Mouse (Mus musculus) erythroid progenitor cell, adult 5-6 weeks (primary cell): ENCODE data around the gene Lgmn. TPM values are rescaled to one million over a fixed set of nuclear protein-coding genes. Genes with fewer than 3 reads are reported as not detected.
A peak's percentile ranks its signal among the peaks of the same experiment; 100 is the strongest.

ENCODE experiments used
- ATAC-seq: replicated peaks from 2 replicates; pipeline ENCODE4 v1.8.0; 2016; ENCODE audit warnings: moderate number of reproducible peaks, mild to moderate bottlenecking, moderate TSS enrichment, inconsistent platforms; ENCODE audit not compliant: poor library complexity, low FRiP score, severe bottlenecking
- total RNA-seq, 2 experiments: library from RNA; stranded (forward) in 1 of 2; stranded (reverse) in 1 of 2; fragments of 150-400 nt in 1 of 2; fragments of 186-747, 209-891 nt in 1 of 2; gene quantifications; 2 replicates each; pipeline versions ENCODE4 v1.2.3 to v1.2.4; 2015 to 2017; ENCODE audit warnings: low replicate concordance in 2 of 2

The Lgmn gene
- total RNA-seq, 2 experiments from 2014 or later = 13.1 to 16.3 TPM

DNA sequence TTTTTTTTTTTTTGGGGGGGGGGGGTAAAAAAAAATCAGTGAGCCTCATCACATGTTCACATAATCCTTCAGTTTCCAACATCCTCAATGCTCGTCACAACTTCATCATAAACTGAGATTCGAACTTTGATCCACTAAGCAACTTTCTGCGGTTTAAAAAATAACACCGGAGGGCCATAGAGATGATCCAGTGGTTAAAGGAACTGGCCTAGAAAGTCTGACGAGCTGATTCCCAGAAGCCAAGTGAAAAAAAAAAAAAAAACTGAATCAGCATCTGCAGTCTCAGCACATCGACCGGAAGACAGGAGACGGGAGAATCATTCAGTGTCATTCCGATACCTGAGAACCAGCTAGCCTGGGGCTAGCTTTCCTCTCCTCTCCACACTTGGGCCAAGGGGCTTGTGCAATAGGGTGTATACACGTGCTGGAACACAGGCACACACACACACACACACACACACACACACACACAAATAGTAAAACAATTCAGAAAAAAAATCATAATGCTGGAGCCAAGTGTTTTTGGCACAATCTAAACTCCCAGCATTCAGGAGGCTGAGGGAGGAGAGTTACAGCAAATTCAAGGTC, 2.6 kb downstream of the Lgmn start:
- ATAC-seq = no peak

DNA sequence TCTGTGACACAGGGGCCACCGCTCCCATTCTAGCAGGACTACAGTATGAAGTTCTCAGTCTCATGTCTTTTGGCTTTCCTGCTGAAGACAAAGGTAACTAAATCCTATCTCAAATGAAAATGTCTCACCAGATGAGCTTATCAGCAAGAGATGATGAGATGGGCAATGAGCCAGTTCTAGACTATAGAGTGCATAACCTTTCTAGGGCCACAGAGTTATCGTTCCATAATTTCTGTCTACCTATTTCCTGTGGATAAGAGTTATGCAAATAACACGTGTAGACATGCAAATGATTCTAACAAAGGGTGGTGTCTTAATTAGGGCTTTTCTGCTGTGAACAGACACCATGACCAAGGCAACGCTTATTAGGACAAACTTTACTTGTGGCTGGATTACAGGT, 5.5 kb downstream of the Lgmn start:
- no peak for ATAC-seq

DNA sequence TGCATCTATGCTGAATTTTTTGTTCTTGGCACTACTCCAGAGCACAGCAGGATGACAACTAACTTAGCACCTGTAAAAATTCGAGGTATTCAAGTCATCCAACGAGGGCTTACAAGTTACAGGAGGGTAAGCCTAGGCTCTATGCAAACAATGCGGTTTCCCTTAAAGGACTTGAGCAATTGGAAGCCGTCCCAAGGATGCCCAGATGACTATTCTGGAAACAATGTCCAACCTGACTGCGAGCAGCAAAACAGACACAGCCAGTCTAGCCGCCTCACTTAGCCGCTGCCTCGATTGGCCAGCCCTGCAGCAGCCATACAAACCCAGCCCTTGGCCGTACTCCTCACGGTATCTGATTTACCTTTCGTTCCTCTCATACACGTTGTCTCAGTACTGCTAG, 7.4 kb downstream of the Lgmn start:
- ATAC-seq = no peak

DNA sequence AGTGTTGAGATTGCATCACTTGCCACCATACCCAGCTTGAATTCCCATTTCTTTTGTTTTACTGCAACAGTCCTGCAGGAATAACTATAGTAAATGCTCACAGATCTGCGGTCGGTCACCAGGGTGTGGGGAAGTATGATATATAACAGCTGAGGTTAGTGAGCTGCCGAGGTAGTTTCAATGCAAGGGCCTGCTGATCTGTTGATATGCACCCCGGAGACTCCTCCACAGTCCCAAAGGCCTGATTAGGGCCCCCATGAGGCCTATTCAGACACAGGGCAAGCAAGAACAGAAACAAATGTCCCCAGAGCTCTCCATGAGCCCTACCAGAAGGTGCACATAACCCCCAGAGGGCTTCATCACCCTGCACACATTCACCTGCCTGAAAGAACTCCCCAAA, 9.4 kb downstream of the Lgmn start:
- no peak for ATAC-seq

DNA sequence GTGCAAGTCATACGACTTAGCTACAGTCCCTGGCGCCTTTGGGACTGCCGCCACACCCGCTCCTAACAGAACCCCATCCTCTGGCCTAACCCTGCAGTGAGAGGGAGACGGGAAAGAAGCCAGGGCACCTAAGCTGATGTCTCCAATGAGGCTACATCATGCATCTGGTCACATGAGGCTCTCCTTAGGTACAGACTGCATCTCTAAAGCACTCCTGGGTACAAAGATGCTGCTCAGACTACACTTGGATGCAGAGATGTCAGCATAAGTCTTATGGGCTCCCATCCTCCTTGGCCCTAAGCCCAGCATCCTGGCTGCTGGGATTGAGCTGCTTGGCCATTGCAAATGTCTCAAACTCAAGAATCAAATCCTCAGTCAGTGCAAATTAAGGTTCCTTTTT, 10.0 kb downstream of the Lgmn start:
- no peak for ATAC-seq

DNA sequence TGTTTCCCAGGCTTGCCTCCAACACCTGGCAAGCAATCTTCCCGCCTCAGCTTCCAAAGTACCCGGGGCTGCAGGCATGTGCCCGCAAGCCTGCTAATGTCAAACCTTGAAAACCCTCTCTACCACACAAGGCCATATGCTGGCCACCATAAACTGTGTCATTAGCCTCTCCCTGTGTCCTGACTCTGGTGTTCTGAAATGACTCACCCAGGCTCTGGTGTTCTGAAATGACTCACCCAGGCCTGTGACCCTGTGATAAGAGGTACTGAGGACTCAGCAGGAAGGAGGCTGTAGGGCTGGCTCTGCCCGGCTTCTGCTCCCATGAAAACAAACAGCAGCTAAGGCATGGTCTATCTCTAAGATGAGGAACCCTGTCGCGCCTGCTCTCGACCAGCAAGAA, 13.3 kb downstream of the Lgmn start:
- peak; percentile 99 for ATAC-seq

DNA sequence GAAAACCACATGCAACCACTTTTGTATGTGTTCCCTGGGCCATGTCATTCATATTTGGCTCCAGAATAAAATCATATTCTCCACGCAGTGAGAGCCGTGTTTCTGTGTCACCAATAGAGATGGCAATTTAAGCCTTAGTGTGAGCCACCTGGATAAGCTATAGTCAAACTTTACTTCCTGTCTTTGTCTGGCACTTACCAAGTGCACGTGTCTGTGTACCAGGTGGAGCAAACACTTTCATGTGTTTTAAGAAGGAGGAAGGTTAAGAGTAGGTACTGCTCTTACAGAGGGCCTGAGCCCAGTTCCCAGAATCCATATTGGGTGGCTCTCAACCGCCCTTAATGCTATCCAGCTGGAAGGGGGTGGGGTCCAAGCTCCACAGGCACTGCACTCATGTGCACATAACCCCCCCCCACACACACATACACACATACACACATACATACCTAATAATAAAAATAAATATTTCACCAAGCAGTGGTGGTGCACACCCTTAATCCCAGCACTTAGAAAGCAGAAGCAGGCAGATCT, 14.5 kb downstream of the Lgmn start:
- ATAC-seq = no peak

DNA sequence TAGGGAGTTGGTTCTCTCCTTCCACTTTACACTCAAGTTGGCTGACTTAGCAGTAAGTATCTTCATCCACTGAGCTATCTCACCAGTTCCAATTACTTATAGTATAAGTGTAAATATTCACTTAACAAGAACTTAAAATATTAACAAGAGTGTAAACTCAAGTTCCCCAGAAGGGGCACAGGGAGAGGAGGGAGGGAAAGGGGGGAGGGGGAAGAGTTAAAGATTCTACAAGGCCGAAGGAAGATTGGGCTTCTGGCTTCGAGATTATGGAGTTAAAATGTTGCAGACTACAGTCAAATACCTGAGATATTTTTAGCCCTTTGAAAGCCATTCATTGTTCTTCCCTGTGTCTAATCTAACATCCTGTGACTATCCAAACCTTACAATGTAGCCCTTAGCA, 15.2 kb downstream of the Lgmn start:
- ATAC-seq = no peak

DNA sequence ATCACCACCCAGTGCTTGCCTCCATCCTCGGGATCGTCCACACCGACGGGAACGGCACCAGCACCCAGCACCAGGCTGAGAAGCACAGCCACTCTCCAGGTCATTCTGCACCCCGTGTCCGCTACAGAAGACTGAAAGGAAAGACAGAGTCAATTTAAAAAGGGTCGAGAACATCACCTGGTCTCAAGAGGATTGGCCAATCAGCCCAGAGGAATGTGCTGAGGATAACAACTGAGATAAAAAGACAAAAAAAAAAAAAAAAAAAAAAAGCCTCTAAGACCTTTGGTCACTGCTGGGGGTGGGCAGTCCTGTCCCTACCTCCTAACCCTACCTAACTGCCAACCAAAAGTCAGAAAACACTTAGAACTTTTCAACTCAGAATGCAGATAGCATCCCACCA, 16.0 kb downstream of the Lgmn start:
- ATAC-seq = no peak

DNA sequence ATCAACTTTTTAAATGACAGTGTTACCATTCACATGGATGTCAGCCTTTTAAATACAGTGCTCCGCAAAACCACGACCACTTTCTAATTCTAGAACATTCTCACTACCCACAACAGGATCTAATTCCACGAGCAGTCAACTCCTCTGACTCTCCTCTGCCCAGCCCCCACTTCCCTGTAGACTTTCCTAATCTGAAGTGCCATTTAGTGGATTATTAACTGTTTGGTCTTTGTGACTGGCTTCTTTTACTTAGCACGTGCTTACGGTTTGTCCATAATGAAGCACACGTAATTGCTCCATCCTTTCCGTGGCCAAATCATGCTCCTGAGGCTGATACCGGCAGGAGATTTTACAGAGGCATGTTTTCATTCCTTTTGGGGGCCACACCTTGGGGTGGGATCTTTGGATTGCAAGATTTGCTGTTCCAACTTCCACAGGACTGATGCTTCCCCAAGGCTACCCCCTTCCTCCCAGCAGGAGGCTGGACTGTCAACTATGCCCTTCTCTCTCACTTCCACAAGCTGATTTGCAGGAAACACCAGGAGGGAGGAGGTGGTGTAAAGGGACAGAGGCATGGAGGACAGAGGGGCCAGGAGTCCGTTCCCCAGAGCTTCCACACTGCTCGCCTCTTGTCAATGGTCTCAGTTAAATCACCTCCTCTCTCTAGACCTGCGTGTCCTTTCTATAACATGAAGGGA, 16.8 kb downstream of the Lgmn start:
- ATAC-seq = no peak

DNA sequence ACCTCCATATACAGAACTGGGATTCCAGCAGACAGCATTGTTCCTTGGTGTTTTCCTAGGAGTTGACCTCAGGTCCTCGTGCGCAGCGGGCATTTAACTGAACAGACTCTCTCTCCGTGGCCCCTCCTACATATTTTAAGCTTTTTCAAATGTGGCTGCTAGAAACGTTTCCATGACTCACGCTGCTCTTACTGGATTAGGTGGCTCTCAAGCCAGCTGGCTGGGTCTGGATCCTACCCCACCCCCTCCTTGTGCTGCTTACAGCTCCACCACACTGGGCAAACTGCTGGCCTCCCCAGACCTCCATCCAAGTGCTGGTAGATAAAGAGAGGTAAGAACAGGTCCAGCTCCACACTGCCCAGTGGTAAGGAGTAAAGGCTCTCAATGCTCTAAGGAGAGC, 17.5 kb downstream of the Lgmn start:
- no peak for ATAC-seq

DNA sequence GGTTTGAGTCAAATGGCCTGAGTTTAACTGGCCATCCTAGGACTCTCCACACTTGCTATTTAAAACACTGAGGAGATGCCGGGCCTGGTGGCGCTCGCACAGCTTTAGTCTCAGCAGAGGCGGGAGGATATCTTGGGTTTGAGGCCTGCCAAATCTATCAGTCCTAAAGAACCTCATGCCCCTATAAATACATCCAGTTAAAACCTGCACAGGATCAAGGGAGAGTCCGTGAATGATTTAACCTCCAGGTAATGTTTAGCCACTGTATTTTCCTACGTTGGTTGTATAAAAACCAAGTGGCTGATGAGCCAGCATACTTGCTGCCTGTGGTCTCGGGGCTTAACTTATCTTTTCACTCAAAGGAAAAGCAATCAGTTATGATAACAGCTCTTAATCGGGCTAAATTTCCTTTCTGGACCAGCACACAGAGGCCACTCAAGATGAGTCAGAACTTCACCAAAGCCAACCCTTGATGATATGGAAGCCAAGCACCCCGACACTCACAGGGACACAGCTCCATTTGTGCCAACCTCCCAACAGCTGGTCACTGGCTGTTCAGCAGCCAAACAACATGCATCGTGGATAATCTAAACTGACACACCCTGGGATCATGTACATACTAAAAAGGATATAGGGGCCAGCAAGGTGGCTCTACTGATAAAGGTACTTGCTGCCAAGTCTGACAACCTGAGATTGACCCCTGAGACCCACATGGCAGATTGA, 19.3 kb downstream of the Lgmn start:
- peak; percentile 73 for ATAC-seq

DNA sequence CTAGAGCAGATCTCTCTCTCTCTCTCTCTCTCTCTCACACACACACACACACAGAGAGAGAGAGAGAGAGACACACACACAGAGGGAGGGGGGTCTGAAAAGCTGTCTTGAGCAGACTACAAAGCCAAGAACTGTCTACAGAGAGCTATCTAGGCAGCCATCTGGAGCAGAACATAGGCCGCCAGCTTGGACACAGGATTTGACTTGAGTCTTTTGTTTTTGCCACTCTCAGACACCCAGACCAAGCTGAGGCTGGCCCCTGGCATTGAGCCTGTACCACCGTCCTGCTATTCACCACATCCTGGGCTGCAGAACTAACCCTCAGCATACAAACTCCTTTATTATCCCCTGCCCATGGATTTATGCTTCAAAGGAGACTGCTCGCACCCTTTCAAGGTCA, 20.1 kb downstream of the Lgmn start:
- no peak for ATAC-seq

DNA sequence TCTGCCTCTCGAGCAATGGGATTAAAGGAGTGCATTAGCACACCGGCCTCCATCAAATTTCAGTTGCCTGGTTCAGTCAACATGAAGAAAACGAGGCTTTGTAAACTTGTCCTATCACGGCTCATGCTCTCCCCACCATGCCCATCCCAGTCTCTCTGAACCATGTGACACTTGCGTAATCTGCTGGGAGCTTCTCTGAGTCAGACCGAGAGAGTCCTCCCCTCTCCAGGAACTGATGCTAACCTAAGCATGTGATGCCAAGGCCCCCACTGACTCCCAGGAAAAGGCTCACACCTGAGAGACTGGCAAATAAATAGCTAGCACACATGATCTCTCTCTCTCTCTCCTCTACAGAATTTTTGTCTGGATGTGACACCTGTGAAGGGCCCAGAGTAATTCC, 21.9 kb downstream of the Lgmn start:
- ATAC-seq = no peak

DNA sequence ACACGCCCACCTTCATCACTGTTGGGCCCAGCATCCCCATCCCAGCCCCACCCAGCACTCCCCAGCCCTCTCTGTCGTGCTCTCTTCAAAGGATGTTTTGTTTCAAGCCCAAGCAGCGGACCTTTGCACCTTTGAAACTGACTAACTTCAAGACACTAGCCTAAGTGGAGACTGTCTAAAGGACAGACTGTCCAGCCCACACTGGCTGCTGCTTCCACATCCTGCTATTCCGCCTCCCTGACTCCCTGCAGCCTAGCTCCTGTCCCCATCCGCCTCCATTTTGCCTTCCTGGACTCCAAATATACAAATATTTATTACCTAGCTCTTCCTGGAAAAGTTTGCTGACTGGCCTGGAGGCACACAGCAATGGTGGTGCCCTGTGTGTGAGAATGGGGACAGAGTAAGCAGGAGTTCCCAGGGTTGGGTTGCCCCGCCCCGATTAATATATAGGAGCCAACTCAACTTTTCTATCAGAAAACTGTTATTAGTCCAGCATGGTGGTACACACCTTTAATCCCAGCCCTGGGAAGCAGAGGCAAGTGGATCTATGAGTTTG, 22.6 kb downstream of the Lgmn start:
- ATAC-seq = no peak

DNA sequence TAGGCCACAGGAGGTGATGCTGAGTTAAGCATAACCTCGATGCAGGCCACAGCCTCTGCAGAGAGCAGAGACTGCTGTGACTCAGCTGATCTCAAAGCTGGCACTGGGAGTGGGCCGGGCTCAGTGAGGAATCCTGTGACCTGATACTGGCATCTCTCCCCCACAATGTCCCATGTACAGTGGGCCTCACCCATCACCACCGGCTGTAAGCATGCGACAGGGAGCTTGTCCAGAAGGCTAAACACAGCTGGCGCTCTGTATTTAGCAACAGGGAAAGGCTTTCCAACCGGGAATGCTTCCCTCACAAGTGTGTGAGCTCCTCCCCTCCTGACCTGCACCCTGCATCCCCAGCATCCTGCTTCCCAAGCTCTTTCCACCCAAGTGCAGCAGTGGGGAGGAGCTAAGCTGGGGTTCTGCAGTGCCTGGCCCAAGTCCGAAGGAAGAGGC, 23.2 kb downstream of the Lgmn start:
- no peak for ATAC-seq

DNA sequence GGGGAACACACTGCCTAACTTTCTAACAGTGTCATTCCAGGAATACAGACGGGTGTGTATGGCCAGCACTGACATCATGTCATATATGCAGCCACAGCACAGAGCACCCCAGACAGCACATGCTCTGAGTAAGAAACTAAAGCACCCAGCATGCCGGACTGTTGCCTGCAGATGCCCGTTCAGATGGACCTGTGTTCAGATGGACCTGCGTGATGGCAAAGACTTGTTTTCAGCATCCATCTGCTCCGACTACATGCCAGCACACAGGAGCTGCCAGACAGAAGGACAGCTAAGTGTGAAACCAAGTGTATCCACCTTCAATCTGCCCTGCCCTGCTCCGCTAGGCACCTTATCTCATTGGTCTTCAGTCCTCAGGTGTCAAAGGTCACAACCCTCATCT, 24.9 kb downstream of the Lgmn start:
- ATAC-seq = no peak

DNA sequence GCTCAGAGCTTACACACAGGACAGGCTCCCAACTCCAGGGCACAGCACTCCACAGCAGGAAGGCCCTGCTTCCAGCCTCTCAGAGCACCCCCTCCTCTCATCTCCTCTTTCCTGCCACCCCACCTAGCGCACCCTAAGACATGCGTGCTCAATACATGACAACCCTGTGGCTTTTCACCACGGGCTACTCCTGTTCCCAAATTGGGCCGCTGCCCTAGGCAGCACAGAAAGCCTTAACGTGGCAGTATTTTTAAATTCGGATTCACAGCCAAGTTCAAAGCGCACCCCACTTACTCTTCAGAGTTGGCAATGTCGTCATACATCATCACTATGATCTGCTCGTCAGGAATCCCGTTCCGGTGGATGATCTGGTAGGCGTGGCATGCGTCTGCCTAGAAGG, 26.4 kb downstream of the Lgmn start:
- ATAC-seq = no peak

DNA sequence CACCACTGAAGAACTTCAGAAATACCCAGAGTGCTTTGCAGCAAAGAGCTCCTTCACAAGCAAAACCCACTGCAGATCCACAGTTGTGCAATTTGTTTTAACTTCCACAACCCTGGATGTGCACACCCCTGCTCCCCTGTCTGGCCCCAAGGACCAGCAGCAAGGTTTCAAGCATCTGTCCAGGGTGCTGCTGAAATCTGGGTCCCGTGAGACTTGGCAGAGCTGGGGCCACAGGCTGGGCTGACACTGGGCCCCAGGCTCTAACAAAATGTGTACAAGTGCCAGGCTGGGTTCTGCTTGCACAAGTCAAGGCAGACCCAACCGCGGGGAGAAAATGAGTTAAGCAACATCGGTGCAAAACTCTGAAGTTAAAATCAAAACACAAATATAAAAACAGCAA, 41.0 kb downstream of the Lgmn start:
- no peak for ATAC-seq

DNA sequence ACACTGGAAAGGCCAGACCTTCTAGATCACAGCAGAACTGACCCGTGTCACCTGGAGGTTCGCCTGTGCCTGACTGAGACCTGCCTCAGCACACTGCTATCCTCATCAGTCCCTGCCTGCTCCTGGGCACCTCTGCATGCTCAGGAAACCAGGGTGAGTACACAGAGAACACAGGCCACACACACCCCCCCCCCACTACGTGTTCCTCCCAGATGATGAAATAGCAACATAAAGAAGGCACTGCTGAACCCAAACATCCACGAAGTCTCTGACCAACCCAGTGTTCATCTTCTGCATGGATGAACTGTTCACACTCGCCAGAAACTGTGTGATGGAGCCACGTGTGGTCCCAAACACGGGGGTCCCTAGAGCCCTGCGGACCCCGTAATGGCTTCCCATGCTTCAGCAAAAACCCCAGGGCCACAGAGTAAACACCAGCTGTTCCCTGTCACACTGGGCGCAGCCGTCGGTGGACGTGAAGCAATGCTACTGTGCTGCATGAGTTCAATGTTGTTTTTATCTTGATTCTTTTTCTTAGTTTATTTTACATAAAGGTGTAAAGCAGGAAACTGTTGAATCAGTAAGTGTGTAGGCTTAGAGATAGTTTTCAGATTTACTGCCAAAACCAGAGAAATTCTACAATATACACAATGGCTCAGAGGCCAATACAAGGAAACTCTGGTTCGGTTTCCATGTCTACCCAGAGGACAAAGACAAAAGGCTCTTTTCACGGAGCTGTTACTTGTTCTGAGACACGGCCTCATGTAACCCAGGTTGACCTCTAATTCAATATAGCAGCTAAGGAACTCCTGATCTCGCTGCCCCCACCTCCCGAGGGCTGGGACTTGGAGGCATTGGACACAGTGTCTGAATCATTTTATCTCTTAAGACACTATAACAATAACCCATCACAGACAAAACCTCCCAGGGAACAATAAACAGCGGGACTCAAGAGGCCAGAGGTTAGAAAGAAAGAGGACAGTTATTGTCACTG, 43.3 kb downstream of the Lgmn start:
- ATAC-seq = no peak
